Mouse (Mus musculus) spleen, adult 2 months (tissue): Measurements from ENCODE around the gene Ranbp3l.

Experiments used
- CTCF ChIP-seq: fragments of 200-500 bp; IDR thresholded peaks from 2 replicates; pipeline ENCODE4 v1.5.1; 2011; ENCODE audit warnings: mild to moderate bottlenecking, inconsistent platforms; ENCODE audit not compliant: insufficient read depth, insufficient read length, insufficient replicate concordance; ENCODE audit errors: extremely low read depth
- POLR2A ChIP-seq: fragments of 200-500 bp; IDR thresholded peaks from 2 replicates; pipeline ENCODE4 v1.6.1; 2011; ENCODE audit warnings: low read depth, low read length, inconsistent platforms

DNA sequence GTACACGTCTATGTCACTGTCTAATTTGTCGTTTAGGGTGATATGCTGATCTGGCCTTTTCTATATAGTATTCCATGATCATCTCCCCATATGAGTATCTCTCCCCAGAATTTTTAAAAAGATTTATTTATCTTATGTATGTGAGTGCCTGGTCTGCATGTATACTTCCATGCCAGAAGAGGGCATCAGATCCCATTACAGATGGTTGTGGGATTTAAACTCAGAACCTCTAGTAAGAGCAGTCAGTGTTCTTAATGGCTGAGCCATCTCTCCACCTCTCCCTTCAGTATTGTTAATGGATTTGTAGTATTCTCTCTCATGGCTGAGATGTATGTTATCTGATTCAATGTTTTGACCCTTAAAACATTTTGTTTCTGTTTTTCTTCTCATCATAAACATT lies 92.1 kb downstream of the Ranbp3l start:
- TF ChIP-seq CTCF = no peak
- TF ChIP-seq POLR2A = no peak
